Mouse (Mus musculus): Measurements from ENCODE around the gene Bri3.

DNA sequence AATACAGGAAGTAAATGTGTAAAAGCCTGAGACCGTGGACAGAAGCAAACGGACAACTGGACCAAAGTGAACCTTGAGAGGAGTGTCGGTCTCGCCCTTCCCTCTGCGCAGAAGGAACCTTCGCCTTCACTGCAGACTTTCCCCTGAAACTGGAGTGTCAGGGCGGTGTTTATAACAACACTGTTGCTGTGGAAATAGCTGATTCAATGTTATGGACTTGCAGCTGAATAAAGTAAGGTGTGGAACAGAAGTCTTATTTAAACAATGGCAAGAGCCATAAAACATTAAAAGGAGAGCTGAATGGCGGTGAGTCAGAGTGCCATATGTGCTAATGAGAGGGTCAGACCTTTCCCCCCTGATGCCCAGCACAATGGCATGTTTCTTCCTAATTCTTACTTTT lies 73.2 kb downstream of the Bri3 start:
- TF ChIP-seq POLR2A (IDR thresholded peaks at IDR 0.05; ENCODE audit: borderline replicate concordance, extremely low read depth, low read depth, low read length) (no peak), CTCF (IDR thresholded peaks at IDR 0.05; ENCODE audit: insufficient read depth, low read length) (no peak)

Data from lung, adult 2 months (tissue).